Mouse (Mus musculus): ENCODE measurements around the gene Olfr111.

DNA sequence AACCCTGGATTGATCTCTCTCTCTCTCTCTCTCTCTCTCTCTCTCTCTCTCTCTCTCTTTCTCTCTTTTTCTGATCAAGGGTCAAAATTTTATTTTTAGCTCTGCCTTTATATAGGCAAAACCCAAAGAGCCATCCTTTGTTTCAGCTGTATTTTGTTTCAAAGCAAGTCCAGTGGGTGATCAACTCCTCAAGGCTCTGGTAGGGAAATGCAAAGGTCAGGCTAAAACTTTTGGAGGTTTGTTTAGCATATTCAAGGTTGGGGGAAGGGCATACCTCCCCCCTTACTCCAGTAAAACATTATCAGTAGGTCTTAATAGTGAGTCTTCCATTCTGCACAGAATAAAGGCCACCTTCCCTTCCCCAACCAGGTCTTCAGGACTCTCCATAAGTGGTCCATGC is 27.3 kb downstream of the Olfr111 start:
- TF ChIP-seq CTCF (IDR thresholded peaks at IDR 0.05; ENCODE audit: extremely low read depth, insufficient read depth, insufficient read length, insufficient replicate concordance) (no peak), POLR2A (IDR thresholded peaks at IDR 0.05; ENCODE audit: low read depth, low read length) (no peak)
